In the genomic region with DNA sequence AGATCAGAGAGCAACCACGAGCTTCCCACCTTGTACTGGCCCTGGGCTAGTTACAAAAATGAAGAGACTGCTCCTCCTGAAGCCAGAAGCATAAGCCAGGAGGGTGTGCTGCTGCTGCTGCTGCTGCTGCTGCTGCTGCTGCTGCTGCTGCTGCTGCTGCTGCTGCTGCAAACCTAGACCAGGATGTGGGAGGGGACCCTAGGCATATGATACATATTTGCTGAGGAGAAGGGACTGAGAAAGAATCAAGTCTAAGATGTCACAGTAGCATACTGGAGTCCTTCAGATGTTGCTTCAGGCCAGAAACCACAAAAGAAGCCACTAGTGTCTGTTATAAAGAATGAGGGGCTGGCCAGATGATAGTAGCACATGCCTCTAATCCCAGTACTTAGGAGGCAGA, we compare ENCODE assay signal across 9 mouse cellular contexts. TPM values are rescaled to one million over a fixed set of nuclear protein-coding genes. Genes with fewer than 3 reads are reported as not detected.
DNase-seq lines count a peak whose midpoint lies in the region; ATAC-seq and TF ChIP-seq lines count a peak whose summit lies in the region.
"Had no signal": no experiment of that assay in that cellular context is flagged by ENCODE, and none has a peak within 500 bp of the region (broad histone marks: within the 10 kb centered on the region; RNA-seq: fewer than 3 reads in every experiment).

No protein-coding gene starts in this region.

- 10% methylated on average over 1 of the region's 1 CpGs for WGBS in kidney, embryonic 15.5 days
- WGBS in embryonic facial prominence, embryonic 12.5 days = 19% methylated on average over 1 of the region's 1 CpGs
- WGBS in liver, embryonic 16.5 days (ENCODE audit: insufficient replicate concordance) = 3% methylated on average over 1 of the region's 1 CpGs
- 31% methylated on average over 1 of the region's 1 CpGs for WGBS in forebrain, embryonic 13.5 days

- no peak for DNase-seq in kidney, postnatal 4 days
- no peak for DNase-seq in CH12.LX (ENCODE audit: extremely low read depth)
- no peak for DNase-seq in frontal cortex, postnatal 10 days (ENCODE audit: low spot score in 2 of 2)
- DNase-seq: cerebellum, adult 9-10 months had no signal

- TF ChIP-seq RAD21 in CH12.LX (IDR thresholded peaks at IDR 0.05; ENCODE audit: low read depth, low read length) = no peak

- H3K4me1 ChIP-seq in kidney, embryonic 15.5 days = peaks cover 26% of the 10 kb centered on the region
- H3K4me1 ChIP-seq in CH12.LX (ENCODE audit: control insufficient read depth in 1 of 2, insufficient read depth in 2 of 2) = peaks cover 23 to 52% of the 10 kb centered on the region in 2 experiments
- H3K4me1 ChIP-seq in embryonic facial prominence, embryonic 12.5 days = peaks cover 15% of the 10 kb centered on the region
- H3K4me1 ChIP-seq in liver, embryonic 16.5 days (ENCODE audit: control insufficient read depth, low read depth, low read length) = peaks cover 4% of the 10 kb centered on the region
- peaks cover 9% of the 10 kb centered on the region for H3K4me1 ChIP-seq in forebrain, embryonic 13.5 days

- no peak for TF ChIP-seq POLR2A in CH12.LX (IDR thresholded peaks at IDR 0.05; ENCODE audit: low read depth, low read length)

- 0 out of 2 replicates have a peak overlapping the region, but pooled peaks have one; percentile 14 for H3K4me2 ChIP-seq in kidney, embryonic 15.5 days
- H3K4me2 ChIP-seq in CH12.LX (ENCODE audit: insufficient read depth, low read depth, poor library complexity, severe bottlenecking) = peak overlapping the region; percentile 93
- H3K4me2 ChIP-seq in embryonic facial prominence, embryonic 12.5 days (replicated peaks) = no peak overlapping the region
- no peak overlapping the region for H3K4me2 ChIP-seq in liver, embryonic 16.5 days (ENCODE audit: low read depth, low read length)
- H3K4me2 ChIP-seq in forebrain, embryonic 13.5 days = no peak overlapping the region

- no peaks in the 10 kb centered on the region for H3K36me3 ChIP-seq in kidney, embryonic 15.5 days
- H3K36me3 ChIP-seq in CH12.LX (replicated peaks in 1 of 2; ENCODE audit: control insufficient read depth in 1 of 2, insufficient read depth in 1 of 2, low read length in 1 of 2) = no peaks in the 10 kb centered on the region
- H3K36me3 ChIP-seq in embryonic facial prominence, embryonic 12.5 days = no peaks in the 10 kb centered on the region
- no peaks in the 10 kb centered on the region for H3K36me3 ChIP-seq in liver, embryonic 16.5 days (ENCODE audit: control insufficient read depth, insufficient read depth)
- no peaks in the 10 kb centered on the region for H3K36me3 ChIP-seq in forebrain, embryonic 13.5 days (ENCODE audit: poor library complexity, severe bottlenecking)

- ATAC-seq in kidney, embryonic 15.5 days (replicated peaks; ENCODE audit: low FRiP score) = no peak
- ATAC-seq in embryonic facial prominence, embryonic 12.5 days (ENCODE audit: insufficient number of reproducible peaks, insufficient read depth, low FRiP score, low TSS enrichment) = no peak
- ATAC-seq in liver, embryonic 16.5 days (ENCODE audit: low read depth) = no peak
- no peak for ATAC-seq in forebrain, embryonic 13.5 days

- no peak for TF ChIP-seq CTCF in CH12.LX (conservative IDR thresholded peaks at IDR 0.05 in 1 of 2, IDR thresholded peaks at IDR 0.05 in 1 of 2; ENCODE audit: low read depth in 2 of 2, low read length in 2 of 2)

- no peaks in the 10 kb centered on the region for H3K9me3 ChIP-seq in kidney, embryonic 15.5 days (replicated peaks)
- H3K9me3 ChIP-seq in CH12.LX (replicated peaks; ENCODE audit: low read length) = no peaks in the 10 kb centered on the region
- H3K9me3 ChIP-seq in embryonic facial prominence, embryonic 12.5 days = no peaks in the 10 kb centered on the region
- no peaks in the 10 kb centered on the region for H3K9me3 ChIP-seq in liver, embryonic 16.5 days (replicated peaks; ENCODE audit: control insufficient read depth, low read length)
- H3K9me3 ChIP-seq in forebrain, embryonic 13.5 days (replicated peaks) = no peaks in the 10 kb centered on the region

- dilution Hi-C loops in CH12.LX (cut with MboI; ENCODE audit: extremely low pct_ligation_motif_present, extremely low pct_unique_long_range_greater_than_20kb, low sequenced_read_pairs) = no loop called here

- H3K27ac ChIP-seq in kidney, embryonic 15.5 days = peak overlapping the region; percentile 80
- H3K27ac ChIP-seq in CH12.LX (ENCODE audit: insufficient read depth, low read depth) = peak overlapping the region; percentile 21; the same call in 1 of the 2 replicates
- 0 out of 2 replicates have a peak overlapping the region, but pooled peaks have one; percentile 8 for H3K27ac ChIP-seq in embryonic facial prominence, embryonic 12.5 days
- H3K27ac ChIP-seq in liver, embryonic 16.5 days (ENCODE audit: low read length) = peak overlapping the region; percentile 65
- H3K27ac ChIP-seq in forebrain, embryonic 13.5 days = no peak overlapping the region

- no peaks in the 10 kb centered on the region for H3K27me3 ChIP-seq in kidney, embryonic 15.5 days
- no peaks in the 10 kb centered on the region for H3K27me3 ChIP-seq in CH12.LX (replicated peaks)
- no peaks in the 10 kb centered on the region for H3K27me3 ChIP-seq in embryonic facial prominence, embryonic 12.5 days
- no peaks in the 10 kb centered on the region for H3K27me3 ChIP-seq in liver, embryonic 16.5 days (ENCODE audit: control insufficient read depth, insufficient read depth, low read depth, low read length)
- H3K27me3 ChIP-seq in forebrain, embryonic 13.5 days = no peaks in the 10 kb centered on the region

- H3K9ac ChIP-seq in kidney, embryonic 15.5 days = no peak overlapping the region
- peak overlapping the region; percentile 36 for H3K9ac ChIP-seq in CH12.LX (ENCODE audit: insufficient read depth, low read depth)
- H3K9ac ChIP-seq in embryonic facial prominence, embryonic 12.5 days = no peak overlapping the region
- no peak overlapping the region for H3K9ac ChIP-seq in liver, embryonic 16.5 days (ENCODE audit: low read depth, low read length)
- H3K9ac ChIP-seq in forebrain, embryonic 13.5 days = no peak overlapping the region

- TF ChIP-seq EP300 in CH12.LX (IDR thresholded peaks at IDR 0.05; ENCODE audit: low read length) = no peak

- H3K79me2 ChIP-seq in CH12.LX (replicated peaks; ENCODE audit: control insufficient read depth, extremely low read depth, insufficient read depth, poor library complexity, severe bottlenecking) = no peaks in the 10 kb centered on the region

- H3K4me3 ChIP-seq in kidney, embryonic 15.5 days (replicated peaks) = no peak overlapping the region
- peak overlapping the region; percentile 1 to 37 (median 33) for H3K4me3 ChIP-seq in CH12.LX (replicated peaks in 1 of 3; ENCODE audit: low read depth in 2 of 3, low read length in 2 of 3, poor library complexity in 1 of 3)
- H3K4me3 ChIP-seq in embryonic facial prominence, embryonic 12.5 days = no peak overlapping the region
- H3K4me3 ChIP-seq in liver, embryonic 16.5 days (ENCODE audit: low read depth, low read length) = no peak overlapping the region
- H3K4me3 ChIP-seq in forebrain, embryonic 13.5 days = no peak overlapping the region

- in situ Hi-C loops in CH12.LX (cut with MboI; ENCODE audit: low pct_ligation_motif_present, low pct_unique_long_range_greater_than_20kb, low sequenced_read_pairs) = no loop called here

TF ChIP-seq in CH12.LX, 34 proteins besides CTCF, POLR2A, EP300 and RAD21:
- TF ChIP-seq USF1 (IDR thresholded peaks at IDR 0.05; ENCODE audit: low read depth, low read length) = no peak
- no peak for TF ChIP-seq CHD1 (IDR thresholded peaks at IDR 0.05; ENCODE audit: low read depth, low read length)
- no peak for TF ChIP-seq NELFE (IDR thresholded peaks at IDR 0.05; ENCODE audit: low read depth, low read length)
- TF ChIP-seq HCFC1 (IDR thresholded peaks at IDR 0.05; ENCODE audit: low read depth, low read length) = no peak
- TF ChIP-seq ETS1 (conservative IDR thresholded peaks at IDR 0.05; ENCODE audit: low read depth, low read length) = no peak

RNA-seq across cellular contexts. Expression of a gene that starts 10.7 kb away (rescaled TPM):
- polyA plus RNA-seq in kidney, embryonic 15.5 days (2015; fragmentation: Nextera tagmentation; extraction: Ambion mirVana) = 678 and 694 TPM in 2 replicates
- total RNA-seq in CH12.LX (2012; rRNA removed) = 209 and 241 TPM in 2 replicates
- total RNA-seq in CH12.LX (2014; rRNA removed) = 594 and 605 TPM in 2 replicates
- 367 and 378 TPM in 2 replicates for polyA plus RNA-seq in CH12.LX (2012; ENCODE audit: insufficient read length, low read depth)
- 651 and 669 TPM in 2 replicates for polyA plus RNA-seq in embryonic facial prominence, embryonic 12.5 days (2016; fragmentation: Nextera tagmentation; extraction: Ambion mirVana)
- polyA plus RNA-seq in liver, embryonic 16.5 days (2015; fragmentation: Nextera tagmentation; extraction: Ambion mirVana) = 235 and 242 TPM in 2 replicates
- polyA plus RNA-seq in forebrain, embryonic 13.5 days (2015; fragmentation: Nextera tagmentation; extraction: Ambion mirVana) = 670 and 681 TPM in 2 replicates

RNA-seq across cellular contexts. Expression of a gene that starts 41.4 kb away (rescaled TPM):
- not detected in 2 replicates for polyA plus RNA-seq in kidney, embryonic 15.5 days (2015; fragmentation: Nextera tagmentation; extraction: Ambion mirVana)
- not detected in 2 replicates for total RNA-seq in CH12.LX (2012; rRNA removed)
- not detected in 2 replicates for total RNA-seq in CH12.LX (2014; rRNA removed)
- polyA plus RNA-seq in CH12.LX (2012; ENCODE audit: insufficient read length, low read depth) = not detected in 2 replicates
- polyA plus RNA-seq in embryonic facial prominence, embryonic 12.5 days (2016; fragmentation: Nextera tagmentation; extraction: Ambion mirVana) = not detected in 2 replicates
- not detected in 2 replicates for polyA plus RNA-seq in liver, embryonic 16.5 days (2015; fragmentation: Nextera tagmentation; extraction: Ambion mirVana)
- polyA plus RNA-seq in forebrain, embryonic 13.5 days (2015; fragmentation: Nextera tagmentation; extraction: Ambion mirVana) = not detected in 2 replicates
- total RNA-seq: layer of hippocampus, postnatal 10 days had no signal

Comparison
In these comparisons a context has a peak if more than half of its experiments do, and no peak if none do; other contexts are left out.
1. H3K4me2 ChIP-seq: peak in kidney, embryonic 15.5 days (single experiment) and CH12.LX (single experiment); none in embryonic facial prominence, embryonic 12.5 days (single experiment), liver, embryonic 16.5 days (single experiment) and forebrain, embryonic 13.5 days (single experiment).
2. H3K4me3 ChIP-seq: peak in CH12.LX (3 of 3); none in kidney, embryonic 15.5 days (single experiment), embryonic facial prominence, embryonic 12.5 days (single experiment), liver, embryonic 16.5 days (single experiment) and forebrain, embryonic 13.5 days (single experiment).